Mouse (Mus musculus): ENCODE results near the gene P2ry13. TPM values are rescaled to one million over a fixed set of nuclear protein-coding genes. Genes with fewer than 3 reads are reported as not detected.

P2ry13 gene
- polyA plus RNA-seq, 2 experiments from 2014 or later, result 0.18 to 0.44 TPM

DNA sequence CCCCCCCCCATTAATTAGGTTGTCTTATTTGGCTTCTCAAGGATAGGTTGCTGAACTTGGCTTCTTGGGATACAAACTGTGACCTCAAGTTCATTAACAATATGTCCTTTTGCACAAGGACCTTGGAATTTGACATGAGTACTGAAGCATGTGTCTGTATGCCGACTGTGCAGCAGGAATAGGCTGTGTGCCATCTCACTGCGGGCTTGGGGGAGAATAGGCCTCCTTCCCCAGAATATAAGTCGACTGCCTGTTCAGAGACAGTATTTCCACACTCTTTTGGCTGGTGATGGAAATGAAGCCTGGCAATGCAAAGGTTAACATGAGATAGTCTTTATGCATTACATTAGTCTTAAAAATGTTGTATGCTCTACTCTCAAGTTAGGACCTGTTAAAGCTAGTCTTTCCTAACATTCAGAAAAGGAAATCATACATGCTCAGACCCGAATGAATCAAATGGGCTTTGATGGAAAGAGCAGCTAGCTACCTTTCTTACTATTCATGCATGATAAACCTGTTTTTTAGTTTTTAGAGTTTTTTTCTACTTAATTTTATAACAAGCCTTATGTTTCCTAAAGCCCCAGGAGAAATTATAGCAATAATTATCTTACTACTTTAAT, 13.2 kb downstream of the P2ry13 start:
- no peak for ATAC-seq

DNA sequence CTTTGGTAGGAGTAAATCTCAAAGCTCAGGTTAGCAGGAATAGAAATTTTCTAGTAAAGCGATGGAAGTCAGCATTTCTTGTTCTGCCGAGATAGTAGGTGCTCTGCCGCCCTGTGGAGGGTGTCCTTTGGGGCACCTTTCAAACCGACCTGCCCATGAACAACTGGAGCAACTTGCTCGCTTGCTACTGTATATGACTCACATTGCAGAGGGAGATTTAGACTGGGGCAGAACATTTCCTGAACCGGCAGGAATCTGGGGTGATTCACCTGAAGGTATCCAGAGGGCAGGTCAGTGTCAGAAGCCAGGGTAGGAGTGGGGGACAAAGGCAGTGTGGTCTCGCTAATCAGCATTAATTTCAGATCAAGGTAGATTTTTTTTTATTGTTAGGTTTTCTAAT, 15.7 kb downstream of the P2ry13 start, which contains the start of gene Gpr87:
Gene Gpr87 (minus strand): TSS at position 167 of the 400 bp plus-strand sequence.
- no peak for ATAC-seq

DNA sequence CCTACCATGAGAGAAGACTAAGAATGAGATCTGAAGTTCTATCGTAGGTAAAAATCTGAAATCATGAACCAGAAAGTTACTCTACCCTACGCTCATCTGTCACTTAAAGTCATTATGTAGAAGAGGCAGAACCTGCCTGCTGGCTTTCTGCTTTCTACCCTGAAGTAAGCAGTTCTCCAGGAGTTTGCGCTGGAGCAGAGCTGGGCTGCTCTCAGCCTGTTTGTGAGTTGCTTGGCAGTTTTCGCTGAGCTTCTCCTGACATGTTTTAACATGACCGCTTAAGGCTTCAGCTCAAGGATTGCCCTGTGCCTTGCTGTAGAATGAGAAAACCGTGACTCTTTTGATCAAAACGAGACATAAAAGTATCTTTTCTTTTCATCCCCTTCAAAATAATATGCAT, 16.6 kb downstream of the P2ry13 start:
- no peak for ATAC-seq

DNA sequence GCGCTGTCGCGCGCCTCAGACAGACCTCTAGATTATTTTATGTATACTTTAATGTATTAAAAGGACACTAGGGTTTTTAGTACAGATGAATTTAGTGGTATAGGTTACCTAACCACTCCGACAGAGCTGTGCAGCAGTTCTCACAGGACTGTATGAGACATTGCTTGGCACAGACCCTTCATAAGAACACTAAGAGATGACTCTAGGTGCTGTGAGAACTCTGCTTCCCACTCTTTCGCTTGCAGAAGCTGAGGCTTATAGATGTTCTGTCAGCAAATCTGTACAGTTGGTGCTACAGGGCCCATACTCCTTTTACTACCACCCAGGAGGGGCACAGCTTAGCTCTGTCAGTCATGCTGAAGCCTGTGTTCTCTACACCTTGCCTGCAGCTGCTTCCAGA, 19.0 kb downstream of the P2ry13 start:
- ATAC-seq, result no peak

DNA sequence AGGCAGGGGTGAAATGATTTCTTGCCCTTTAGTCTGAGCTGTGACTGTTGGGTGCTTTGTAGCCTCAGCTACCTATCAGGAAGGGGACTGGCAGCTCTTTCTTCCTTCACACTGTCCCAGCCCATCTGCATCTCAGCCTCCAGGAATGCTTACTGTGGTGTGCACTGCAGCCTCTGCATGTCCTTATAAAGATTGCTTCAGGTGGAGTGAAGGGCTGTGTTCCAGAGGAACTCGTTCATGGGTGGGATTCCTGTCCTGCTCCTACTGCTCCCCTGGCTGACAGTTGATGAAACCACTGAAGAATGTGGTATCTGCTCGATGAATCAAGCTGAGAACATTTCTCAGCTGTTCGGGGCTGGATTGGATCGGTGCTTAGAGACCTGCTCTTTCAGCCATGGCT, 23.3 kb downstream of the P2ry13 start:
- no peak for ATAC-seq

DNA sequence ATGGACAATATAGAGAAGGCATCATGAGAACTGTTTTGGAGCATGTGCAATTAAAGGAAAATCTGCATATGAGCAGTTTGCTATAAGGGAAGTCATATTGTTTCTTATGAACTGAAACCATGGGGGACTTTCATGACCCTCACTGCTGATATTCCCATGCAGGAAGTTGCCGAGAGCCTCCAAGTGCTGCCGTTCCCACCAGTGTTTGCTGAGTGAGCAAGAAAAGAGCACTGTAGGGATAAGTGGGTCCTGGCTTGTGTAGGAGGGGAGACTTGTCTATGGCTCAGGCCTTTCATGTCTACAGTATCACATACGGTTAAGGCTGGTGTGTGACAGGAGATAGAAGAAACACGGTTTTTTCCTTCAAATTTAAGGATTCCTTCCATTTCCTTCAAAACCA, 25.0 kb downstream of the P2ry13 start:
- ATAC-seq, result no peak

DNA sequence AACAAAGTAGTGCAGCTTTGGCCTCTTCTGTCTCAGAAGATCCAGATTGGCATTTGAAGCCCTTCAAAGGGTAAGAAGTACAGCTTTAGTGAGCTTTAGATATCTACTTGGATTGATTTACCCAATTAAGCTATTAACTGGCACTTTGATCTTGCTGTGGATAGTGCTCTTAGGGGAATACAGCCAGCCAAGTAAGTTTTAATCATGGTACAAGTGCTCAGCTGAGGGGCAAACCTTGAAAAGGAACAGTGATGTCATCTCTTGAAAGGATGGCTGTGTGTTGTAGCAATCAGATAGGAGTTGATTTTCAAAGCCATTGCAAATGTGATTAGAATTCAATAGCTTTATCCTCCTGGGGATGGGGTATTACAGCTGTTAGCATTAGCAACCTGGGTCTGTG, 28.6 kb downstream of the P2ry13 start:
- ATAC-seq, result no peak

DNA sequence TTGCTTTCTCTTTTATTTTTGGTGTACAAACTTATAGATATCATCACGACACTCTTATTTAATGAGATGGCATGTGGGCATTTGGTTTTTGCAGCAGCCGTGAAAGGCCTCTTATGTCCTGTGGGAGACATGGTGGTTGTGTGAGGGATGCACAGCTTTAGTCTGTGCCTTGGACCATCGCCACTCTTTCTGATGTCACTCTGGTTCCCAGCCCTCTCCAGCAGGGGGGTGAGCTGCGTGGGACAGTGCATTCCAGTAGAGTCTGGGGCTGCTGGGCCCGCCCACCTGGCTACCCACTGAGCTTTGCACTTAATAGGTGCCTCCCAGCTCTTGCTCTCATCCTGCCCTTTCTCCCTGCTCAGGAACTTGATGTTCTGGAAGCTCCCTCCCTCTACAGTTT, 29.5 kb downstream of the P2ry13 start:
- ATAC-seq, result no peak

DNA sequence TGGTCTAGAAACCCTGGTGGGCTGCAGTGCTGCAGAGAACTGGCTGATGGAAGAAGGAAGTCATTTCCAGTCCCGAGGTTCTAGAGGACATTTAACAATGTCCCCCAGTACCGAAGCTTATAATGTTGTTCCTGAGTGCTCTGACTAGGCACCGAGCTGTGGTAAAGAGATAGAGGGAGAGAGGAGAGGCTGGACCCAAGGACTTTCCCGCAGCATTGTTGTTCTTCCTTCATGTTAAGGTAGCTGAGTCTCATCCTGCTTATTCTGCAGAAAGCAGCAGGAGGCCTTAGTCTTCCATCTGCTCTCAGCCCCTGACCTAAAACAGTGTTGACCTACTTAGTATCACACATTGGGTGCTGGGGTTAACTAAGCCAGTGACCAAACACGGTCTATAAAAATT, 33.8 kb downstream of the P2ry13 start:
- ATAC-seq, result no peak

DNA sequence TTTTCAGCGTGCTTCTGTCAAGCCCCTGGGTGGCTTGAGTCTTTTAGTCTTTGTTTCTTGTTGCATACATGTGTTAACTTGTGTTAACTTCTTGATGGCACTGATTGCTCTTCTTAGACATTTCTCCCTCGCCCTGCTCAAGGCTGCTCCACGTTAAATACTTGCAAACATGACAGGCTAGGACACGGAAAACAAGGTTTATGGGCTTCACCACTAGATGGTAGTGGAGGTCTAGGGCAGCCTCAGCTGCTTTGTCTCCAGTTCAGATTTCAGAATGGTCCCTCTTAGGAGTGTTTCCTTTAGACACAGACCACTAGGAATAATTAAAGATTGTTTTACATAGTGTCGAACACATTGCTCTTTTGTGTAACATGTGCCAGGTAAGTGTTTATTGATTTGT, 35.4 kb downstream of the P2ry13 start:
- ATAC-seq, result no peak

DNA sequence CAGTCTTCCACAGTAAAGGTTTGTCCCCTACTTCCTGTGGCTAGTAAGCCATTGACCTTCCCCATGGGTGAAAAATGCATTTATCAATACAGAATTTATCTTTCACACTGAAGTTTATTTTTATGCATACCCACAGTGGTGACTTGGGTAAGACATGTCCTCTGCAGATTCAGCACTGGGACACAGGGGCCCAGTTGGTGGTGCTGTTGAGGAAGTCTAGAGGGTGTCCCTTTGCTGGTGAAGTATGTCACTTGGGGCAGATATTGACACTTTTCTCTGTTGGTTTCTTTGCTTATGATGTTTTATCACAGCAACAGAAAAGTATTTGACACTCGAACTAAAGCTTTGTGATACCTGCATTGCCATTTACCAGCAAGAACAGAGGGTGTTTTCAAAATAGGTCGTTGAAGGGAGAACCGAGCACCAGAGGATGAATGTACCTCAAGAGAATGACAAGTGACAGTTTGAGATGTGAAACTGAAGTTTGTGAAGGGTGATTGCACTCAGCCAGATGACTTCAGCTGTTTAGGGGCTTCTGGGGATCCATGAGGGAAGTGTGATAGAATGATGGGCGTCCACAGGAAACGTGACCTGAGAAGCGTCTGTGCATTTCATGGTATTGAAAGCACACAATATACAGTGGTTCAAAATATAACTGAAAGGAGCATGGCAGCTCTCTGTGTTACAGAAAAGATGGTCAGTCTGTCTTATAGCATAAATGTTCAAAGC, 36.1 kb downstream of the P2ry13 start:
- no peak for ATAC-seq

DNA sequence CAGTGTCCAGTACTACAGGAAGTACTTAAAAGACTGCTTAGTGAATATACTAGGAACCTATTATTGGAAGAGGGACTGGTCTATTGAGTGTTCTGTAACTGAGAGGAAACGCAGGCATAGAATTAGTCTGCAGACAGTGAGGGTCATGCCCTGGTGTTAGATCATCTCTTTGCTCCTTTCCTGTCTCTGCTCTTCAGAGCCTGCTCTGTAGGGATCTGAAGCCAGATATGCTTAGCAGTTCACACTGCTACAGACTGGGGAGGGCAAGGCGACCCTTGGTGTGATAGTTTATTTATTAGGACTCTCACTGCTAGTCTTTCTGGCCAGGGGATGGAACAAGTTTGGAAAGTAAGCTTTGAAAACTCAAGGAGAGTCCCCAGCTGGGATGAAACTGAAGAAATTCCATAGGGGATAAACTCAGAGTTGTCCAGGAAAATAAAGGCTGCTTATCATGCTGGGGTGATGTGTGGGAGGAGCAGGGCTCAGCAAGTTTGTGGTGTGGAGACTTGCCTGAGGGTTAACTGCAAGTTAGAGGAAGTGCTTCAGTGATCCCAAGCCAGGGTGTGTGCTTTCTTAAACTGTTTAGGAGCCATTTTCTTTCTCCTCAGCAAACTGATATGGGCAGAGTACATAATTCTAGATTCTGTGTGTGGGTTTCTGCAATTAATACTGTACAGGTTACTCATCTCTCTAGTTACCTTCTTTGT, 40.6 kb downstream of the P2ry13 start:
- ATAC-seq, result no peak

DNA sequence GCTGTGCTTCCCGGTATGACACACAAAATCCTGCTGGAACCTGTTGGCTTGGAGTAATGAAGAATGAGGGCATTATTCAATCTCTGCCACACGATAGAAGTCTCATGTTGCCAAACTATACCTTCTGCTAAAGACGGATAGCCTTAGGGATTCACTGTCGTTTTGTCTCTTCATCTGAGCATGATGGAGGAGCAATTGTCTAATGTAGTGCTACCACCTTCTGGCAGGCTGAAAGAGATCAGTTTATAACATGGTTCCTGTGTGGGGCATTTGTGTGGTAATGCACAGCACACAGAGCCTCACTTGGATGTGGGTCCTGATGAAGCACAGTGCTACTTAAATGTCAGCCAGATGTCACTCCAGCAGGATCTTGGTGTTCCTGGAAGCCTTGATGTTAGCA, 41.5 kb downstream of the P2ry13 start:
- ATAC-seq, result no peak

DNA sequence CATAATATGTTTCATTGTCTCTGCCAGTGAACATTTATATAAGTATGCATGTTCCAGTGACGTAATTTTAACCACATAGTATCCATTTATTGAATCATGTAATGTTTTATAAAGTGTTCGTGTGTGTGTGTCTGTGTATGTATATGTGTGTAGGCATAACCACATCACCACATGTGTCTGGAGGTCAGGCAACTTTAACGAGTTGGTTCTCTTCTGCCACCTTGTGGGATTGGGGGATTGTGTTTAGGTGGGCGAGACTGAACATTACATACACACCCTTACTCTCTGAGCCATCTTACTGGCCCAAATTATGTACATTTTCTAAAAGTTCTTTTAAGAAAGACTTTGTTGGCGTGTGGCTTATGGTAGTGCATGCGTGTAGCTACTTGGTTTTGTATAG, 42.2 kb downstream of the P2ry13 start:
- ATAC-seq, result no peak

DNA sequence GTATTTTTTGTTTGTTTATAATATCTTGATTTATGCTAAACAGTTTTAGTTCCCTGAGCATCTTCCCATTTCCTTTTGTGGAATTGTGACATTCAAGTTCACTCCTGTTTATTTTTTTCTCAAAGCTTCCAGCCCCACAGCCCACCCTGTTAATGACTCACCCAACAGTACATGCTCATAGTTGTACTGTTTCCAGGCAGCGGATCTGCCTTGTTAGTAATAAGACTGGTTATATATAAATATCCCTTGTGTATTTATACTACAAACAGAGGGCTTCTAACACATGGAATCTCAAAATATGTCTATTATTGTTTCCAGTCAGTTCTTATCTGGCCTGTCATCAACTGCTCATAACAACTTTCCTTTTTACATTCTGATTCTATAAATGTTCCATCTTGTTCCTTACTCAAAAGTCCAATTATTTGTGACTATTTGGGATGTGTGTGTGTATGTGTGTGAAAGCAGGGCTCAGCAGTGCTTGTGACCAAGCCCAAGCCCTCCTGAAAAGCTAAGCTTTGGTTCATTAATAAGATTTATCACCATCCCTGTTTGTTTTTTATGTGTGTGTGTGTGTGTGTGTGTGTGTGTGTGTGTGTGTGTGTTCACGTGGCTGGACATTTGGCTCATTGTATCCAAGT, 43.1 kb downstream of the P2ry13 start:
- ATAC-seq, result no peak

DNA sequence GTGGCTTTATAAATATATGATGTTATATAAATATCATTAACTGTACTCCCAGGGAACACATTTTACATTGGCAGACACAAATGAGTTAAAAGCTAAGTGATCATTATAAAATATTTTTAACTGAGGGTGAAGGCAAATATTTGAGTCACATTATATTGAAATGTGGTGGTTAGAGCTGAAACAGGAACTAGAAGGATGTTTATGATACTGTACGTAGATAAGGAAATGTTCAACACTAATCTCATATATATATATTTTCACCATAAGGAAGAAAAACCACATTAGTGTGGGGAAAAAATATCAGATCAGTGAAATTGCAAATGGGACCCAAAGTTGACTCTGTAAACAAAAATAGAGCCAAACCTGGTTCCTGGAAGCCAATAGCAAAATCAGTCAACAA, 50.2 kb downstream of the P2ry13 start:
- ATAC-seq, result no peak

Other genes with a start within 250 kb of the P2ry13 start
- under 1 TPM; 0.11 to 0.53 TPM for gene Med12l, start 205.1 kb downstream of the P2ry13 start, polyA plus RNA-seq (2017; shearing (Covaris generic))
- 10 to 100 TPM; 58.4 to 74.6 TPM for gene Gpr171, start 109.1 kb downstream of the P2ry13 start, polyA plus RNA-seq (2017; shearing (Covaris generic))
- gene P2ry14, start 57.3 kb downstream of the P2ry13 start, polyA plus RNA-seq (2017; shearing (Covaris generic)), result 1 to 10 TPM; 5.0 to 5.1 TPM
- gene Gpr87, start 15.8 kb downstream of the P2ry13 start, polyA plus RNA-seq (2017; shearing (Covaris generic)), result not detected
- under 1 TPM in 1 of 2 experiments, not detected in 1; 0.79 TPM for gene P2ry12, start 52.0 kb upstream of the P2ry13 start, polyA plus RNA-seq (2017; shearing (Covaris generic))
- not detected for gene Igsf10, start 133.5 kb upstream of the P2ry13 start, polyA plus RNA-seq (2017; shearing (Covaris generic))